Mouse (Mus musculus) hindbrain, postnatal 0 days (tissue): ENCODE data around the gene Cyb5d1. TPM values are rescaled to one million over a fixed set of nuclear protein-coding genes. Genes with fewer than 3 reads are reported as not detected.

Source experiments
- ATAC-seq: fragments of 200-750 bp; cut with Nextera tagmentation; 2 replicates; pipeline ENCODE4 v1.8.0; 2017; ENCODE audit warnings: mild to moderate bottlenecking, moderate TSS enrichment, moderate library complexity
- DNase-seq: peaks from one replicate; pipeline ENCODE4 v3.0.0-alpha.2; 2015; ENCODE audit warnings: low spot score
- H3K27ac ChIP-seq: fragments of 300-500 bp; sonication (generic); 2 replicates; pipeline ENCODE4 v1.5.1; 2014; ENCODE audit warnings: mild to moderate bottlenecking
- H3K27me3 ChIP-seq: fragments of 300-500 bp; sonication (generic); 2 replicates; pipeline ENCODE4 v1.6.1; 2014; ENCODE audit warnings: low read length, mixed read lengths; ENCODE audit not compliant: insufficient read depth
- H3K36me3 ChIP-seq: fragments of 300-500 bp; sonication (generic); 2 replicates; pipeline ENCODE4 v1.6.1; 2014; ENCODE audit warnings: low read length, mixed read lengths; ENCODE audit not compliant: insufficient read depth
- H3K4me1 ChIP-seq: fragments of 300-500 bp; sonication (generic); 2 replicates; pipeline ENCODE4 v1.6.1; 2014; ENCODE audit warnings: antibody characterized with exemption, low read length, mixed read lengths; ENCODE audit not compliant: insufficient read depth
- H3K4me2 ChIP-seq: fragments of 300-500 bp; sonication (generic); 2 replicates; pipeline ENCODE4 v1.6.1; 2014; ENCODE audit warnings: low read depth, mild to moderate bottlenecking, low read length, moderate library complexity, mixed read lengths
- H3K4me3 ChIP-seq: fragments of 300-500 bp; sonication (generic); 2 replicates; pipeline ENCODE4 v1.5.1; 2014; ENCODE audit warnings: low read length
- H3K9ac ChIP-seq: fragments of 300-500 bp; sonication (generic); replicated peaks from 2 replicates; pipeline ENCODE4 v1.6.1; 2014; ENCODE audit warnings: mild to moderate bottlenecking, low read length, moderate library complexity, mixed read lengths
- H3K9me3 ChIP-seq: fragments of 300-500 bp; sonication (generic); 2 replicates; pipeline ENCODE4 v1.6.1; 2016; ENCODE audit warnings: low read length, mixed read lengths
- CTCF ChIP-seq: IDR thresholded peaks from 2 replicates; pipeline ENCODE4 v1.5.1; 2016; ENCODE audit warnings: antibody characterized with exemption, control low read depth, low read depth
- WGBS: fragments of 180-500 bp; shearing (Covaris S2); extraction: QIAGEN DNeasy Blood & Tissue Kit; methylation state at CpG from one replicate; pipeline ENCODE4 v1.1.7; 2014; 5-methylcytosine and 5-hydroxymethylcytosine counted together
- polyA plus RNA-seq: library from polyadenylated mRNA; unstranded; fragments of >200 nt; fragmentation: Nextera tagmentation; extraction: Ambion mirVana; gene quantifications from 2 replicates; pipeline ENCODE4 v1.2.1, GENCODE M21; 2015
- total RNA-seq: library from RNA; depleted of rRNA; stranded (reverse); fragments of >200 nt; gene quantifications from 2 replicates; pipeline ENCODE4 v1.2.3, GENCODE M21; 2014

The Cyb5d1 gene
- total and polyA plus RNA-seq, 2 experiments from 2014 or later, result 18.5 to 21.8 TPM

GRCm38 (mm10) chr11:69403691-69404594, 8.5 kb upstream of the Cyb5d1 start:
- no peak for DNase-seq

GRCm38 (mm10) chr11:69401987-69402386, 6.6 kb upstream of the Cyb5d1 start:
- DNase-seq (no peak), ATAC-seq (no peak)
- H3K4me1 ChIP-seq, result no peaks in the 10 kb centered on the region
- no peaks in the 10 kb centered on the region for H3K9me3 ChIP-seq
- no peaks in the 10 kb centered on the region for H3K27me3 ChIP-seq
- no peak overlapping the region for H3K4me3 ChIP-seq
- no peak overlapping the region for H3K27ac ChIP-seq
- TF ChIP-seq CTCF, result no peak
- WGBS, result 85% methylated on average over 12 of the region's 12 CpGs
- H3K4me2 ChIP-seq, result no peak overlapping the region
- no peak overlapping the region for H3K9ac ChIP-seq
- H3K36me3 ChIP-seq, result peaks cover 65% of the 10 kb centered on the region

More at GRCm38 (mm10) chr11:69403691-69404594, 8.5 kb upstream of the Cyb5d1 start:
- no peaks in the 10 kb centered on the region for H3K27me3 ChIP-seq
- H3K4me1 ChIP-seq, result 0 out of 2 replicates have a peak, but pooled peaks cover 9% of the 10 kb centered on the region
- no peak overlapping the region for H3K4me2 ChIP-seq
- TF ChIP-seq CTCF, result no peak
- H3K36me3 ChIP-seq, result peaks cover 72% of the 10 kb centered on the region
- ATAC-seq, result no peak
- no peak overlapping the region for H3K4me3 ChIP-seq
- no peak overlapping the region for H3K9ac ChIP-seq
- H3K9me3 ChIP-seq, result no peaks in the 10 kb centered on the region
- WGBS, result 91% methylated on average over 38 of the region's 38 CpGs
- H3K27ac ChIP-seq, result no peak overlapping the region

GRCm38 (mm10) chr11:69401210-69401637, 5.8 kb upstream of the Cyb5d1 start:
- Histone ChIP-seq H3K4me3 (no peak overlapping the region), H3K27me3 (no peaks in the 10 kb centered on the region), H3K4me2 (no peak overlapping the region), H3K9ac (no peak overlapping the region), H3K36me3 (peaks cover 58% of the 10 kb centered on the region), H3K4me1 (0 out of 2 replicates have a peak, but pooled peaks cover 3% of the 10 kb centered on the region), H3K27ac (no peak overlapping the region), H3K9me3 (no peaks in the 10 kb centered on the region)
- DNase-seq (peak; percentile 98), ATAC-seq (peak; percentile 73)
- peak; percentile 98 for TF ChIP-seq CTCF
- 18% methylated on average over 22 of the region's 22 CpGs for WGBS

GRCm38 (mm10) chr11:69400083-69400850, 4.8 kb upstream of the Cyb5d1 start:
- no peak overlapping the region for H3K4me3 ChIP-seq
- no peak overlapping the region for H3K9ac ChIP-seq
- no peak for TF ChIP-seq CTCF
- DNase-seq (no peak), ATAC-seq (no peak)
- 0 out of 2 replicates have a peak, but pooled peaks cover 3% of the 10 kb centered on the region for H3K4me1 ChIP-seq
- H3K36me3 ChIP-seq, result peaks cover 48% of the 10 kb centered on the region
- 76% methylated on average over 25 of the region's 25 CpGs for WGBS
- H3K27me3 ChIP-seq, result no peaks in the 10 kb centered on the region
- no peak overlapping the region for H3K27ac ChIP-seq
- no peak overlapping the region for H3K4me2 ChIP-seq
- no peaks in the 10 kb centered on the region for H3K9me3 ChIP-seq

GRCm38 (mm10) chr11:69399201-69400082, 4.0 kb upstream of the Cyb5d1 start:
- no peak overlapping the region for H3K27ac ChIP-seq
- no peak overlapping the region for H3K4me3 ChIP-seq
- H3K36me3 ChIP-seq, result peaks cover 40% of the 10 kb centered on the region
- no peaks in the 10 kb centered on the region for H3K27me3 ChIP-seq
- no peak overlapping the region for H3K4me2 ChIP-seq
- ATAC-seq, result no peak
- WGBS, result 25% methylated on average over 65 of the region's 66 CpGs
- H3K9ac ChIP-seq, result no peak overlapping the region
- H3K4me1 ChIP-seq, result 0 out of 2 replicates have a peak, but pooled peaks cover 3% of the 10 kb centered on the region
- peak; percentile 12 for DNase-seq
- H3K9me3 ChIP-seq, result no peaks in the 10 kb centered on the region
- no peak for TF ChIP-seq CTCF
